In the genomic region with DNA sequence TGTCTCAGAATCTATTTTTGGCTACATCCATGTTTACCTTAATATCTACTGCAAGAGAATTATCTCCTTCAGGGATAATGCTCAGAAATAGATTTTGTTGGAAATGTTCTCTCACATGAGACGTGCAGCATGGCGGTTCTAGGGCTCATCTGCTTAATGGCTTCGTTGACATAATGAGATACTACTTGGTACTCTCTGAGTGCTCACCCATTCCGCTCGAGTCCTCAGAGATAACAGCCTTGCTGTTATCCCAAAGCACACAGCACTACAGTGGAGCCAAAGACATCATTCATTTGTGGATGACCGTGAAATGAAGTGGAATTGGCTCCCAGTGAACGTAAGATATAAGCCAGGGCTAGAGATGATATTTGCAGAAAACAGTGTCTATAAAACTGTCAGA, we compare ENCODE assay signal across 21 mouse cellular contexts.
DNase-seq lines count a peak whose midpoint lies in the region; ATAC-seq lines count a peak whose summit lies in the region.
"Had no signal": no experiment of that assay in that cellular context is flagged by ENCODE, and none has a peak within 500 bp of the region (broad histone marks: within the 10 kb centered on the region; RNA-seq: fewer than 3 reads in every experiment).

No protein-coding gene starts in this region.

- DNase-seq in intestine, embryonic 14.5 days (ENCODE audit: low spot score), result no peak
- DNase-seq: adrenal gland, adult 2 months; adrenal gland, postnatal 10 days; adrenal gland, postnatal 25 days; cerebellum, adult 11 months; cerebellum, adult 18-20 months; cerebellum, adult 8-10 months; cerebellum, adult 9-11 months; cerebellum, postnatal 14 days; cerebellum, postnatal 36 days; embryo, embryonic 11 days had no signal

- H3K9me3 ChIP-seq in intestine, embryonic 14.5 days (ENCODE audit: control insufficient read depth, low read length), result no peaks in the 10 kb centered on the region
- H3K9me3 ChIP-seq in intestine, embryonic 15.5 days, result no peaks in the 10 kb centered on the region
- no peaks in the 10 kb centered on the region for H3K9me3 ChIP-seq in neural tube, embryonic 13.5 days
- no peaks in the 10 kb centered on the region for H3K9me3 ChIP-seq in neural tube, embryonic 15.5 days (replicated peaks)
- H3K9me3 ChIP-seq: embryonic facial prominence, embryonic 13.5 days; embryonic facial prominence, embryonic 15.5 days; forebrain, embryonic 10.5 days; forebrain, embryonic 12.5 days had no signal

- 0 out of 2 replicates have a peak, but pooled peaks have one; percentile 32 for ATAC-seq in intestine, embryonic 14.5 days (replicated peaks; ENCODE audit: low FRiP score, low TSS enrichment, low read depth)
- no peak; the same call in 1 of the 2 replicates for ATAC-seq in intestine, embryonic 15.5 days
- ATAC-seq in neural tube, embryonic 13.5 days (ENCODE audit: low read depth), result peak; percentile 61; the same call in 1 of the 2 replicates
- ATAC-seq in neural tube, embryonic 15.5 days (ENCODE audit: low FRiP score), result no peak
- ATAC-seq: forebrain, embryonic 14.5 days; forebrain, embryonic 16.5 days had no signal

- H3K4me3 ChIP-seq in intestine, embryonic 14.5 days (ENCODE audit: low read depth, low read length), result no peak overlapping the region
- no peak overlapping the region for H3K4me3 ChIP-seq in intestine, embryonic 15.5 days (replicated peaks)
- H3K4me3 ChIP-seq in neural tube, embryonic 13.5 days, result no peak overlapping the region
- H3K4me3 ChIP-seq in neural tube, embryonic 15.5 days (replicated peaks), result no peak overlapping the region
- H3K4me3 ChIP-seq: embryonic facial prominence, embryonic 13.5 days; embryonic facial prominence, embryonic 15.5 days; erythroblast, embryonic 14.5 days; forebrain, embryonic 10.5 days; forebrain, embryonic 12.5 days had no signal

- H3K36me3 ChIP-seq in intestine, embryonic 14.5 days (ENCODE audit: control insufficient read depth, insufficient read depth, low read length), result no peaks in the 10 kb centered on the region
- H3K36me3 ChIP-seq in intestine, embryonic 15.5 days, result no peaks in the 10 kb centered on the region
- H3K36me3 ChIP-seq in neural tube, embryonic 13.5 days, result no peaks in the 10 kb centered on the region
- H3K36me3 ChIP-seq in neural tube, embryonic 15.5 days, result no peaks in the 10 kb centered on the region
- H3K36me3 ChIP-seq: embryonic facial prominence, embryonic 13.5 days; embryonic facial prominence, embryonic 15.5 days; forebrain, embryonic 10.5 days; forebrain, embryonic 12.5 days had no signal

- no peaks in the 10 kb centered on the region; the same call in 1 of the 2 replicates for H3K4me1 ChIP-seq in intestine, embryonic 14.5 days (replicated peaks; ENCODE audit: control insufficient read depth, insufficient read depth, low read length)
- H3K4me1 ChIP-seq in intestine, embryonic 15.5 days (replicated peaks), result no peaks in the 10 kb centered on the region
- H3K4me1 ChIP-seq in neural tube, embryonic 13.5 days (replicated peaks), result peaks cover 7% of the 10 kb centered on the region
- no peaks in the 10 kb centered on the region for H3K4me1 ChIP-seq in neural tube, embryonic 15.5 days
- H3K4me1 ChIP-seq: embryonic facial prominence, embryonic 13.5 days; embryonic facial prominence, embryonic 15.5 days; forebrain, embryonic 10.5 days; forebrain, embryonic 12.5 days had no signal

- H3K4me2 ChIP-seq in intestine, embryonic 14.5 days (ENCODE audit: low read length), result no peak overlapping the region
- H3K4me2 ChIP-seq in intestine, embryonic 15.5 days (replicated peaks), result no peak overlapping the region
- no peak overlapping the region for H3K4me2 ChIP-seq in neural tube, embryonic 13.5 days
- no peak overlapping the region for H3K4me2 ChIP-seq in neural tube, embryonic 15.5 days
- H3K4me2 ChIP-seq: embryonic facial prominence, embryonic 13.5 days; embryonic facial prominence, embryonic 15.5 days; forebrain, embryonic 12.5 days had no signal

- no peak overlapping the region for H3K9ac ChIP-seq in intestine, embryonic 14.5 days (ENCODE audit: low read length)
- H3K9ac ChIP-seq in intestine, embryonic 15.5 days, result no peak overlapping the region
- H3K9ac ChIP-seq in neural tube, embryonic 13.5 days, result no peak overlapping the region
- H3K9ac ChIP-seq in neural tube, embryonic 15.5 days (replicated peaks), result no peak overlapping the region
- H3K9ac ChIP-seq: embryonic facial prominence, embryonic 13.5 days; embryonic facial prominence, embryonic 15.5 days; forebrain, embryonic 12.5 days had no signal

- H3K27me3 ChIP-seq in intestine, embryonic 14.5 days (replicated peaks; ENCODE audit: control insufficient read depth, insufficient read depth, low read length), result no peaks in the 10 kb centered on the region
- H3K27me3 ChIP-seq in intestine, embryonic 15.5 days (replicated peaks), result no peaks in the 10 kb centered on the region
- H3K27me3 ChIP-seq in neural tube, embryonic 13.5 days, result no peaks in the 10 kb centered on the region
- H3K27me3 ChIP-seq in neural tube, embryonic 15.5 days (replicated peaks), result no peaks in the 10 kb centered on the region
- H3K27me3 ChIP-seq: embryonic facial prominence, embryonic 13.5 days; embryonic facial prominence, embryonic 15.5 days; forebrain, embryonic 12.5 days had no signal

- H3K27ac ChIP-seq in intestine, embryonic 14.5 days (ENCODE audit: low read depth), result no peak overlapping the region
- H3K27ac ChIP-seq in intestine, embryonic 15.5 days, result no peak overlapping the region
- no peak overlapping the region for H3K27ac ChIP-seq in neural tube, embryonic 13.5 days (replicated peaks)
- no peak overlapping the region for H3K27ac ChIP-seq in neural tube, embryonic 15.5 days (replicated peaks)
- H3K27ac ChIP-seq: embryonic facial prominence, embryonic 13.5 days; embryonic facial prominence, embryonic 15.5 days; forebrain, embryonic 10.5 days; forebrain, embryonic 12.5 days had no signal

- 38% methylated on average over 7 of the region's 7 CpGs for whole genome bisulfite sequencing in intestine, embryonic 14.5 days
- WGBS in intestine, embryonic 15.5 days, result 32% methylated on average over 7 of the region's 7 CpGs
- 36% methylated on average over 7 of the region's 7 CpGs for WGBS in neural tube, embryonic 13.5 days
- WGBS in neural tube, embryonic 15.5 days, result 29% methylated on average over 7 of the region's 7 CpGs

Comparison
In these comparisons a context has a peak if more than half of its experiments do, and no peak if none do; other contexts are left out.
1. ATAC-seq: peak in intestine, embryonic 14.5 days (single experiment) and neural tube, embryonic 13.5 days (single experiment); none in intestine, embryonic 15.5 days (single experiment) and neural tube, embryonic 15.5 days (single experiment).